Mouse (Mus musculus): ENCODE measurements around the gene Atg4d.

DNA sequence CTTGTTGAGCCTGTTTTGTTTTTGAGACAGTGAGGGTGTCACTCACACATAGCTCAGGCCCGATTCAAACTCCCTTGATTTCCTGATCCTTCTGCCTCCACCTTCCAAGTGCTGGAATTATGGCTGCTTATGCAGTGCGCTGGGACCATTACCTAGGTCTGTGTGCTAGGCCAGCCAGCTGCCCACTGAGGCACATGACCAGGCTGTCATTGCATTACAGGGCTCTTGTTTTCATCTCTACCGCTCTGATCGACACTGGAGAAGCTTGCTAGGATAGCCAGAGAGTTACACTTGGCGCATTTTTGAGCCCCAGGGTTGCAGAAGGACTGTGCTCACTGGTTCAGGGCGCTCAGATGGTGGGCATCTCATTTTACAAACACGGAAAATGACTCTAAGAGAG is 46.6 kb downstream of the Atg4d start:
- TF ChIP-seq CTCF (IDR thresholded peaks at IDR 0.05; ENCODE audit: extremely low read depth, insufficient read depth, low read length): no peak
- no peak for TF ChIP-seq POLR2A (IDR thresholded peaks at IDR 0.05; ENCODE audit: extremely low read depth, insufficient read depth, low read length)
